Mouse (Mus musculus) hindbrain, embryonic 13.5 days (tissue): ENCODE results near the gene Lamc1. TPM values are rescaled to one million over a fixed set of nuclear protein-coding genes. Genes with fewer than 3 reads are reported as not detected.

Experiments used
- polyA plus RNA-seq: library from polyadenylated mRNA; unstranded; fragments of >200 nt; fragmentation: Nextera tagmentation; extraction: Ambion mirVana; gene quantifications from 2 replicates; pipeline ENCODE4 v1.2.1, GENCODE M21; 2015

The Lamc1 gene
- polyA plus RNA-seq, 1 experiment from 2014 or later: 20.2 TPM

Other genes starting within 250 kb of the Lamc1 start
- 0.80 and 0.84 TPM in 2 replicates for gene Lamc2, start 146.3 kb downstream of the Lamc1 start, polyA plus RNA-seq
- 0.25 and 0.26 TPM in 2 replicates for gene Shcbp1l, start 92.4 kb upstream of the Lamc1 start, polyA plus RNA-seq
- 41.5 and 47.7 TPM in 2 replicates for gene Dhx9, start 154.9 kb upstream of the Lamc1 start, polyA plus RNA-seq
- 14.0 and 14.4 TPM in 2 replicates for gene Npl, start 217.3 kb upstream of the Lamc1 start, polyA plus RNA-seq